Mouse (Mus musculus): ENCODE data around the gene Wwp2. TPM values are rescaled to one million over a fixed set of nuclear protein-coding genes. Genes with fewer than 3 reads are reported as not detected.

The Wwp2 gene
- polyA plus RNA-seq, 1 experiment: 109 TPM

DNA sequence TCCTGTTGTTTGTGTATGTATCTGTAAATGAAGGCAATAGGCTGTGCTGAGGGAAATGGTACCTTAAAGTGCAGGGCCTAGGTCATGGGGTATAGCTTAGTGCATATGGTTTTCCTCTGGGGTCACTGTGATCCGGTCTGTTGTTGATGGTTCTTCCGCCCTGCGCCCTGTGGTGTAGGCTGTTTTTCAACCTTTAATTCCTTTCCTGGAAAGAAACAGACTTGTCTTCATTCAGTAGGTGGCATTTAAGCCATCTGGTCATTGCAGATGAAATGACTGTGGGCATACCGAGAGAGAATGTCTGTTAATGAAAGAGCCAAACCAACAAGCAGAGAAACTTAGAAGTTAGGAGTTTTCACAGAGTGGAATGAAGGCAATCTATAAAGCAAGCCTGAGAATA, 69.1 kb downstream of the Wwp2 start:
- Histone ChIP-seq H3K4me3 (ENCODE audit: control insufficient read depth, low read depth, low read length) (no peak overlapping the region), H3K36me3 (ENCODE audit: control insufficient read depth, insufficient read depth, low read length) (no peaks in the 10 kb centered on the region), H3K27me3 (ENCODE audit: control insufficient read depth, insufficient read depth, low read length) (no peaks in the 10 kb centered on the region), H3K27ac (ENCODE audit: control insufficient read depth, insufficient read depth, low read depth, low read length) (no peak overlapping the region), H3K4me1 (ENCODE audit: control insufficient read depth, insufficient read depth, low read length) (no peaks in the 10 kb centered on the region; the same call in 1 of the 2 replicates)
- TF ChIP-seq CTCF (IDR thresholded peaks at IDR 0.05; ENCODE audit: control insufficient read depth, insufficient read depth, insufficient replicate concordance, low read depth, low read length) (no peak), POLR2A (IDR thresholded peaks at IDR 0.05; ENCODE audit: control insufficient read depth, low read depth, low read length) (no peak)

DNA sequence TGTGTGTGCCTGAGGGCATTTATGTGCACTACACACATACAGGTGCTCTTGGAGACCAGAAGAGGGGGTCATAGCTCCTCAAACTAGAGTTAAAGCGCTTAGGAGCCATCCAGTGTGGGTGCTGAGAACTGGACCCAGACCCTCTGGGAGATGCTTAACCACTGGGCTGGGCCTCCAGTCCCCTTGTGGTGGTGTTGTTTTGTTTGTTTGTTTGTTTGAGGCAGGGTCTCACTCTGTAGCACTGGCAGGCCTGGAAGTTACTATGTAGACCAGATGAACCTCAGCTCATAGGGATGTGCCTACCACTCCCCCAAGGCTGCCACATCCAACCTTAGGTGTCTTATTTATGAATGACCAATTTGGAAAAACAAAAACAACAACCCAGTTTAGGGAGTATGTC, 70.9 kb downstream of the Wwp2 start:
- TF ChIP-seq POLR2A (IDR thresholded peaks at IDR 0.05; ENCODE audit: control insufficient read depth, low read depth, low read length) (no peak), CTCF (IDR thresholded peaks at IDR 0.05; ENCODE audit: control insufficient read depth, insufficient read depth, insufficient replicate concordance, low read depth, low read length) (no peak)
- Histone ChIP-seq H3K4me3 (ENCODE audit: control insufficient read depth, low read depth, low read length) (no peak overlapping the region), H3K36me3 (ENCODE audit: control insufficient read depth, insufficient read depth, low read length) (no peaks in the 10 kb centered on the region), H3K4me1 (ENCODE audit: control insufficient read depth, insufficient read depth, low read length) (no peaks in the 10 kb centered on the region; the same call in 1 of the 2 replicates), H3K27ac (ENCODE audit: control insufficient read depth, insufficient read depth, low read depth, low read length) (no peak overlapping the region), H3K27me3 (ENCODE audit: control insufficient read depth, insufficient read depth, low read length) (no peaks in the 10 kb centered on the region)

DNA sequence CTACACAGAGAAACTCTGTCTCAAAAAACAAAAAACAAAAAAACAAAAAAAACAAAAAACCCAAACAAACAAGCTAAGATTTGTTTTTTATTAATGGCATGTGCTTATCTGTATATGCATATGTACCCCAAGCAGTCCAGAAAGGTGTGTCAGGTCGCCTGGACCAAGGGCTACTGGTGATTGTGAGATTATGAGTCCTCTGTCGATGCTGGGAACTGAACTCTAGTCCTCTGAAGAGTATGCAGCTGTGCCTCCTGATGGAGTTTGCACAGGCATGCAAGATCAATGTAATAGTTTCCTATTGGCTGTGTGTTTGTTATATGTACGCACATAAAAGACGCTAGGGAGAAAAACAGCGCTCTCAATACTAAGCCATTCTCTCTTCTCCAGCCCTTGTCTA, 74.0 kb downstream of the Wwp2 start:
- H3K27ac ChIP-seq (ENCODE audit: control insufficient read depth, insufficient read depth, low read depth, low read length): peak overlapping the region; percentile 63
- no peaks in the 10 kb centered on the region for H3K27me3 ChIP-seq (ENCODE audit: control insufficient read depth, insufficient read depth, low read length)
- H3K4me3 ChIP-seq (ENCODE audit: control insufficient read depth, low read depth, low read length): no peak overlapping the region
- H3K4me1 ChIP-seq (ENCODE audit: control insufficient read depth, insufficient read depth, low read length): no peaks in the 10 kb centered on the region
- TF ChIP-seq CTCF (IDR thresholded peaks at IDR 0.05; ENCODE audit: control insufficient read depth, insufficient read depth, insufficient replicate concordance, low read depth, low read length) (no peak), POLR2A (IDR thresholded peaks at IDR 0.05; ENCODE audit: control insufficient read depth, low read depth, low read length) (no peak)
- no peaks in the 10 kb centered on the region for H3K36me3 ChIP-seq (ENCODE audit: control insufficient read depth, insufficient read depth, low read length)

DNA sequence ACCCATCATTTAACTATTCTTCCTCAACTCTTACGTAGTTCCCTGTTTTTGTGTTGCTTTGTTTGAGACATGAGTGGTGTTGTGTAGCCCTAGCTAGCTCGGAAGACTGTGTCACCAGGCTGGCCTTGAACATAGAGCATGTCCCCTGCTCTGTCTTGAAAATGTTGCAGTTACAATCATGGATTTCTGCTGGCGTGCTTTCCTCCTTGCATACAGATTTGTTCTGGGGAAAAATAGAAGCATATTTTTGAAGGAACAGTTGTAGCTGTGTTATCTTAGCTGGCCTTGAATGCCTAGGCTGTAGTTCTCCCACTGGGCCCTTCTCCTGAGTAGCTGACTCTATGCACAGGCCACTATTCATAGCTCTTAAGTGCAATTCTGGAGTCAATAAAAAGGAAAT, 74.6 kb downstream of the Wwp2 start:
- Histone ChIP-seq H3K4me3 (ENCODE audit: control insufficient read depth, low read depth, low read length) (no peak overlapping the region), H3K27ac (ENCODE audit: control insufficient read depth, insufficient read depth, low read depth, low read length) (peak overlapping the region; percentile 63), H3K36me3 (ENCODE audit: control insufficient read depth, insufficient read depth, low read length) (no peaks in the 10 kb centered on the region), H3K4me1 (ENCODE audit: control insufficient read depth, insufficient read depth, low read length) (no peaks in the 10 kb centered on the region), H3K27me3 (ENCODE audit: control insufficient read depth, insufficient read depth, low read length) (no peaks in the 10 kb centered on the region)
- TF ChIP-seq CTCF (IDR thresholded peaks at IDR 0.05; ENCODE audit: control insufficient read depth, insufficient read depth, insufficient replicate concordance, low read depth, low read length) (no peak), POLR2A (IDR thresholded peaks at IDR 0.05; ENCODE audit: control insufficient read depth, low read depth, low read length) (no peak)

DNA sequence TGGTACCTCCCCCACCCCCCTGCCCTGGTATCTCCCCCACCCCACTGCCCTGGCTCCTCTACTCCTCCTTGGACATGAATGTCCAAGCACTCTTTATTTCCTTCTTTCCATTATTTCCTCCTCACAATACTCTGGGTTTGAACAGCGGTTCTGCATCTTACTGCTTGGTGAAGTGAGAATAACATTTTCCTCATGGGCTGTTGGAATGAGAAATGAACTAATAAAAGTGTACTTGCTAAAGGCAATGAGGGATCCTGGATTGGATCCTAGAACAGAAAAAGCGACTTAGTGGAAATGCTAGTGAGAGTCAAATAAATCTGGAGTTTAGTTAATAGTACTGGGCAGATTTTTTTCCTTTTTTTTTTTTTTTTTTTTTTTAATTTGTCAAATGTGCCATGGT, 77.1 kb downstream of the Wwp2 start:
- H3K27ac ChIP-seq (ENCODE audit: control insufficient read depth, insufficient read depth, low read depth, low read length): no peak overlapping the region
- peaks cover 3% of the 10 kb centered on the region; the same call in 1 of the 2 replicates for H3K4me1 ChIP-seq (ENCODE audit: control insufficient read depth, insufficient read depth, low read length)
- TF ChIP-seq POLR2A (IDR thresholded peaks at IDR 0.05; ENCODE audit: control insufficient read depth, low read depth, low read length): no peak
- no peak for TF ChIP-seq CTCF (IDR thresholded peaks at IDR 0.05; ENCODE audit: control insufficient read depth, insufficient read depth, insufficient replicate concordance, low read depth, low read length)
- H3K4me3 ChIP-seq (ENCODE audit: control insufficient read depth, low read depth, low read length): no peak overlapping the region
- no peaks in the 10 kb centered on the region for H3K36me3 ChIP-seq (ENCODE audit: control insufficient read depth, insufficient read depth, low read length)
- no peaks in the 10 kb centered on the region for H3K27me3 ChIP-seq (ENCODE audit: control insufficient read depth, insufficient read depth, low read length)

GRCm38 (mm10) chr8:107514949-107515721, 79.0 kb downstream of the Wwp2 start:
- H3K4me1 ChIP-seq (ENCODE audit: control insufficient read depth, insufficient read depth, low read length): peaks cover 3% of the 10 kb centered on the region
- no peaks in the 10 kb centered on the region for H3K36me3 ChIP-seq (ENCODE audit: control insufficient read depth, insufficient read depth, low read length)
- no peaks in the 10 kb centered on the region for H3K27me3 ChIP-seq (ENCODE audit: control insufficient read depth, insufficient read depth, low read length)
- H3K4me3 ChIP-seq (ENCODE audit: control insufficient read depth, low read depth, low read length): no peak overlapping the region
- no peak for TF ChIP-seq CTCF (IDR thresholded peaks at IDR 0.05; ENCODE audit: control insufficient read depth, insufficient read depth, insufficient replicate concordance, low read depth, low read length)
- TF ChIP-seq POLR2A (IDR thresholded peaks at IDR 0.05; ENCODE audit: control insufficient read depth, low read depth, low read length): no peak
- peak overlapping the region; percentile 29 for H3K27ac ChIP-seq (ENCODE audit: control insufficient read depth, insufficient read depth, low read depth, low read length)

DNA sequence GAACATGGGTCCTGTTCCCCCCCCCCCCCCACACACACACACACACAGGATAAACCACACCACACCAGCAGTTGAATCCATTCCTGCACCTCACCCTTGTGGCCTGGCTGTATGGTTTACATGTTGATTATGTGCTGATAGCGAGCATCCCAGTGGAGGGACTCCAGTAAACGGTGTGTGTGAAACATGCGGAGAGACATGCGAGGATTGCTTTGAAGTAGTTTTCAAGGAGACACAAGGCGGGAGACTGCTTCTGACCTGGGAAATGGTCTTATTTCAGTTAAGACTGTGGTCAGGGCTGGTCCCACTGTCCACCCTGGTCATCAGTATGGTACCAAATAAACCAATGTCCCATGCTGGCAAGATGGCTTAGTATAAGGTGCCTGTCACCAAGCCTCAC, 82.6 kb downstream of the Wwp2 start:
- H3K27ac ChIP-seq (ENCODE audit: control insufficient read depth, insufficient read depth, low read depth, low read length): no peak overlapping the region

More for the DNA sequence above, 82.6 kb downstream of the Wwp2 start:
- no peak overlapping the region for H3K4me3 ChIP-seq (ENCODE audit: control insufficient read depth, low read depth, low read length)
- TF ChIP-seq POLR2A (IDR thresholded peaks at IDR 0.05; ENCODE audit: control insufficient read depth, low read depth, low read length) (no peak), CTCF (IDR thresholded peaks at IDR 0.05; ENCODE audit: control insufficient read depth, insufficient read depth, insufficient replicate concordance, low read depth, low read length) (no peak)
- H3K4me1 ChIP-seq (ENCODE audit: control insufficient read depth, insufficient read depth, low read length): peaks cover 3% of the 10 kb centered on the region
- no peaks in the 10 kb centered on the region for H3K27me3 ChIP-seq (ENCODE audit: control insufficient read depth, insufficient read depth, low read length)
- H3K36me3 ChIP-seq (ENCODE audit: control insufficient read depth, insufficient read depth, low read length): no peaks in the 10 kb centered on the region
